Mouse (Mus musculus): ENCODE data around the gene Mrpl14. TPM values are rescaled to one million over a fixed set of nuclear protein-coding genes. Genes with fewer than 3 reads are reported as not detected.
A peak's percentile ranks its signal among the peaks of the same experiment; 100 is the strongest.

Mrpl14 gene
- polyA plus RNA-seq, 1 experiment from 2014 or later: 129 TPM

DNA sequence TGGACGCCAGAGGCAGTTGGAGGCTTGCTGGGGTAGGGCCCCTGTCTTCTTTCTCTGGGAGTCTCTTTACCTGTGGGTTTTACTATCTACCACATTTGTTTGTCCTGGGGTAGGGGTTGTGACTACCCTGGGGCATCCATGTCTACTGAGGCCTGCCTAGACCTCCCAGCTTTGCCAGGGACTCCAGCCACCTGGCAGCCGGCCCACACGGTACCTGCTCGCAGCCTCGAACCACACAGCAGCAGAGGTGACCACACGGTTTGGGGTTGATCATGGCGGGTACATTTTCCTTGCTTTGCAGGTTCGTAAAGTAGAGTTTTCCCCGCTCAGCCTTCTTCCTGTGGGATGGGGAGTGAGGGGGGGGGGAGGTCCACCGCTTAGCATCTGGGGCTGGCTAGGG lies 18.6 kb upstream of the Mrpl14 start:
- H3K36me3 ChIP-seq: peaks cover 67% of the 10 kb centered on the region
- no peak overlapping the region for H3K27ac ChIP-seq (ENCODE audit: poor library complexity, severe bottlenecking)
- H3K4me2 ChIP-seq: no peak overlapping the region
- H3K4me1 ChIP-seq (replicated peaks): no peaks in the 10 kb centered on the region
- H3K4me3 ChIP-seq: no peak overlapping the region
- no peak for ATAC-seq (ENCODE audit: insufficient number of reproducible peaks, low FRiP score)
- H3K27me3 ChIP-seq (replicated peaks): no peaks in the 10 kb centered on the region
- WGBS: 90% methylated on average over 10 of the region's 10 CpGs
- H3K9me3 ChIP-seq (replicated peaks): no peaks in the 10 kb centered on the region
- no peak overlapping the region for H3K9ac ChIP-seq

DNA sequence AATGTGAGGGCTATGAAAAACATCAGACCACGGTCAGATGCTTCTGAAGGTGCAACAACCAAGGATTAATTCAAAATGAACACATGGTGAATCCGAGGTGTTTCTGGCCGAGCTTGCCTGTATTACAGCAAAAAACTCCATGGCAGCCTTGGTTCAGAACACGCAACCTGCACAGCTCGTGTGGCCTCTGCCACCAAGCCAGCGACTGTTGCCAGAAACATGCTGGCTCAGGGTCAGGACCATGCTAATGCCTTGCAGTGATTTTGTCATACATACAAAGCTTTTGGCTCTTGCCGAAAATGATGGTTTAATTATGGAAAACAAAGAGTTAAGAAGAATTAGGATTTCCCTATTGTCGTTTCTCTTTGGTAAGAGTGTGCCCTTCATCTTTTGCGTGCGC lies 18.1 kb upstream of the Mrpl14 start:
- ATAC-seq (ENCODE audit: insufficient number of reproducible peaks, low FRiP score): no peak
- 89% methylated on average over 10 of the region's 10 CpGs for WGBS
- H3K27ac ChIP-seq (ENCODE audit: poor library complexity, severe bottlenecking): no peak overlapping the region
- H3K4me3 ChIP-seq: no peak overlapping the region
- no peaks in the 10 kb centered on the region for H3K9me3 ChIP-seq (replicated peaks)
- peaks cover 67% of the 10 kb centered on the region for H3K36me3 ChIP-seq
- no peak overlapping the region for H3K4me2 ChIP-seq
- no peaks in the 10 kb centered on the region for H3K27me3 ChIP-seq (replicated peaks)
- no peaks in the 10 kb centered on the region for H3K4me1 ChIP-seq (replicated peaks)
- H3K9ac ChIP-seq: no peak overlapping the region

DNA sequence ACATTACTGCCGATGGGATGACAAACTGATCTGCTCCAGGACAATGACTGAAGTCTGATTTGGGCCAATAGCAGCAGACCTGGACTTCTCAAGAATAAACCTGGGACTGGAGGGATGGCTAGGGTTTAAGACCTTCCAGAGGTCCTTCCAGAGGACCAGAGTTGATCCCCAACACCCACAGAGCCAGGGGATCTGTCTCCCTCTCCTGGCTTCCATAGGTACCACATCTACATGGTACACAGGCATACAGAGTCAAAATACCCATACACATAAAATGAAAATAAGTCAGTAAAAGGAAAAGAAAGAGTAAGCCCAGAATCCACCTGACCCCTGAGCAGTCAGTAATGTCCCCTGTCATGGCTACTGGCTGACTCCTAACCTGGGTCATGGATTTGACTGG lies 14.3 kb upstream of the Mrpl14 start:
- H3K4me1 ChIP-seq (replicated peaks): no peaks in the 10 kb centered on the region
- no peak for ATAC-seq (ENCODE audit: insufficient number of reproducible peaks, low FRiP score)
- no peaks in the 10 kb centered on the region for H3K27me3 ChIP-seq (replicated peaks)
- no peak overlapping the region for H3K9ac ChIP-seq
- H3K27ac ChIP-seq (ENCODE audit: poor library complexity, severe bottlenecking): no peak overlapping the region
- H3K36me3 ChIP-seq: peaks cover 78% of the 10 kb centered on the region
- H3K4me3 ChIP-seq: no peak overlapping the region
- WGBS: 89% methylated on average over 1 of the region's 1 CpGs
- H3K4me2 ChIP-seq: no peak overlapping the region
- H3K9me3 ChIP-seq (replicated peaks): no peaks in the 10 kb centered on the region

DNA sequence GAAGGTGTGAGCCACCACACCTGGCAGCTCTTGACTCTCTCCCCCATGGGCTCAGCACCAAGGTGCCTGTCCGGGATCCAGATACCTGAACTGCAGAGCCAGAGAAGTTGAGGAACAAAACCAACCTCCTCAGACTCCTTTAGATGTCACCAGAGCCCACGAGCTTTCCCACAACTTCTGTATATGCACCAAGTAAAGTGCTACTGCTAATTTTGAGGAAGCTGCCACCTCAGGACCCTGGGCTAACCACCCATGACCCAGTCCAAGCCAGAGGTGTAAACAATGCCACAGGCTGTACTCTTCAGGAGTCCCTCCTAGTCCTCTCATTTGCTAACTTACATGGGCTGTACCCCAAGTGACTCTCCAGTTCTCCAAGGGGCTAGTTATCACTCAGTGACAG lies 13.5 kb upstream of the Mrpl14 start:
- Histone ChIP-seq H3K4me1 (replicated peaks) (no peaks in the 10 kb centered on the region), H3K9ac (no peak overlapping the region), H3K27me3 (replicated peaks) (no peaks in the 10 kb centered on the region), H3K36me3 (peaks cover 75% of the 10 kb centered on the region), H3K4me2 (no peak overlapping the region), H3K9me3 (replicated peaks) (no peaks in the 10 kb centered on the region), H3K27ac (ENCODE audit: poor library complexity, severe bottlenecking) (no peak overlapping the region), H3K4me3 (no peak overlapping the region)
- ATAC-seq (ENCODE audit: insufficient number of reproducible peaks, low FRiP score): no peak
- 88% methylated on average over 2 of the region's 2 CpGs for WGBS

DNA sequence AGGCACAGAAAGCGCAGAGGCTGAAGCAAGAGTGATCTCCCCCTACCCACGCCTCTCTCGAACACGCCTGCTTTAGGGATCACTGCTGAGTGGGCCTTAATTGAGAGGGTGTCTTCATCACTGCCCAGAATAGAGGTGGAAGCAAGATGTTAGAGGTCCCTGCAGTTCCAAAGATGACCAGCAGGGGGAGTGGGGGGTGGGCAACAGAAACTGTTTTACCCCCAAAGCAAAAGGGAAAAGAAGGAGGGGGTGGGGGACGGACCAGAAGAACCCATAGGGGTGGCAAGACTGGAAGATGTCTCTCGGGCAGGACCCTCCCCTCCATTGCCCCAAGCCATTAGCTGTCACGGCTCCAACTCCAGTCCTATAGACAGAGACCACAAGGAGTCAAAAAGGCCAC lies 8.0 kb upstream of the Mrpl14 start:
- Histone ChIP-seq H3K27me3 (replicated peaks) (no peaks in the 10 kb centered on the region), H3K9ac (no peak overlapping the region), H3K4me3 (no peak overlapping the region), H3K4me1 (replicated peaks) (peaks cover 7% of the 10 kb centered on the region), H3K27ac (ENCODE audit: poor library complexity, severe bottlenecking) (no peak overlapping the region), H3K4me2 (no peak overlapping the region), H3K9me3 (replicated peaks) (no peaks in the 10 kb centered on the region), H3K36me3 (peaks cover 45% of the 10 kb centered on the region)
- no peak for ATAC-seq (ENCODE audit: insufficient number of reproducible peaks, low FRiP score)
- 33% methylated on average over 7 of the region's 7 CpGs for WGBS

DNA sequence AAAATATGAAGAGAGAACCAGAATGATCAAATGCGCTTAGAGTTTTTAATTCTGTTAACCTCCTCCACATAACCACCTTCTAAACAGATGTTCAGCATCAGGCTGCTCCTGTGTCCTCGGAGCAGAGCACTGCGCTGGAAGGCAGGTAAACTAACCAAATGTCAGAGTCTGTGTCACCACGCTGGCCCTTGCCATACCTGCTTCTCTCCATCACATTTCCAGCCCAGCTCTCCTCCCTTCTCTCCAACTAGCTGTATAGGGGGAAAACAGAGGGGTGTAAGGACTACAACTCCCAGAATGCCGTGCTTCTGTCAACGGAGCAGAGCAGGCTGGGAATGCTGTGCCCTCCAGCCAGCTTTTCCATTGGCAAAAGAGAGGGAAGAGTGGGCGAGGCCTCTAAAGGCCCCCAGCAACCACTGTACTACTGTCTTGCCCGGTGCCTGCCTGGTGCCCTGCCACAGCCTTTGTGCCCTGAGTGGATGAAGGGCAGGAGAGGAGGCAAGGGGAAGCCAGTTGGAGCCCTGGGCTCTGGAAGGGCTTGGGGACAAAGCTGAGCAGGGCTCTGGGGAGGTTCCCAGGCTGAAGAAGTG lies 5.6 kb upstream of the Mrpl14 start:
- Histone ChIP-seq H3K4me2 (peak overlapping the region; percentile 59), H3K9ac (peak overlapping the region; percentile 68), H3K9me3 (replicated peaks) (no peaks in the 10 kb centered on the region), H3K27me3 (replicated peaks) (no peaks in the 10 kb centered on the region), H3K36me3 (peaks cover 24% of the 10 kb centered on the region), H3K4me3 (peak overlapping the region; percentile 21), H3K27ac (ENCODE audit: poor library complexity, severe bottlenecking) (peak overlapping the region; percentile 71), H3K4me1 (replicated peaks) (peaks cover 16% of the 10 kb centered on the region)
- peak; percentile 70 for ATAC-seq (ENCODE audit: insufficient number of reproducible peaks, low FRiP score)
- WGBS: 46% methylated on average over 8 of the region's 8 CpGs

DNA sequence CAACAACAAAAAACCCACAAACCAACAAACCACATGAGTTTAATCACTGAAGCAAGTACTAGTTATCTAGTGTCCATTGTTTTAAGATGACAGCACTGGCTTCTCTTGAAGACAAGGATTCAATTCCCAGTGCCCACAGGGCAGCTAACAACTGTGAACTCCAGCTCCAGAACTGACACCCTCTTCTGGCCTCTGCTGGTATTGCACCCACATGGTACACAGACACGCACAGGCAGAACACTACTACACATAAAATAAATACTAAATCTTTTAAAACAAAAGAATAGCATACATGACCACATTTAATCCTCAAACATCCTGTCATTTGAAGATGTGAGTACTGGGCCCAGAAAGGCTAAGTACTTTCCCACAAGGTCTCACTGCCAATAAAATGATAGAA lies 4.5 kb upstream of the Mrpl14 start:
- peaks cover 16% of the 10 kb centered on the region for H3K4me1 ChIP-seq (replicated peaks)
- no peak overlapping the region for H3K4me2 ChIP-seq
- no peak for ATAC-seq (ENCODE audit: insufficient number of reproducible peaks, low FRiP score)
- peaks cover 14% of the 10 kb centered on the region for H3K36me3 ChIP-seq
- H3K27me3 ChIP-seq (replicated peaks): no peaks in the 10 kb centered on the region
- no peak overlapping the region for H3K9ac ChIP-seq
- no peaks in the 10 kb centered on the region for H3K9me3 ChIP-seq (replicated peaks)
- 92% methylated on average over 1 of the region's 1 CpGs for WGBS
- no peak overlapping the region for H3K27ac ChIP-seq (ENCODE audit: poor library complexity, severe bottlenecking)
- no peak overlapping the region for H3K4me3 ChIP-seq

DNA sequence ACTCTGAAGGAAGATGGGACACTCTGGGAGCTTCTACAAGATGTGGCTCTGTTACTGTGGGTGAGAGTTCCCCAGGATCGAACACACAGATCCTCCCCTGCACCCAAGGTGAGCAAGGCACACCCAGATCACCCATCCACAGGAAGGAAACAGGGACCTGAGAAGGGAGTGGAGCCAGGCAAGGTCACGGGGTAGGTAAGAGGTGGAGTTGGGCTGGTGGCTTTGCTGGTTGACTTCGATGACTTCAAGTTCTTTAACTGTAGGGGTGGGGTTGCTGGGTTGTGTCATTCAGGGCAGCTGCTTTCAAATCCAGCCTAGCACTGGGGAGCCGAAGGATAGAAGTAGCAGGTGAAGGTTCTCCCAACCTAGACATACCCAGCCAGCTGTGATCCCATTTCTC lies 3.3 kb upstream of the Mrpl14 start:
- Histone ChIP-seq H3K36me3 (peaks cover 4% of the 10 kb centered on the region; the same call in 1 of the 2 replicates), H3K27me3 (replicated peaks) (no peaks in the 10 kb centered on the region), H3K4me3 (no peak overlapping the region), H3K9ac (no peak overlapping the region), H3K4me2 (no peak overlapping the region), H3K27ac (ENCODE audit: poor library complexity, severe bottlenecking) (no peak overlapping the region), H3K9me3 (replicated peaks) (no peaks in the 10 kb centered on the region), H3K4me1 (replicated peaks) (peaks cover 28% of the 10 kb centered on the region)
- no peak for ATAC-seq (ENCODE audit: insufficient number of reproducible peaks, low FRiP score)
- WGBS: 85% methylated on average over 4 of the region's 4 CpGs

DNA sequence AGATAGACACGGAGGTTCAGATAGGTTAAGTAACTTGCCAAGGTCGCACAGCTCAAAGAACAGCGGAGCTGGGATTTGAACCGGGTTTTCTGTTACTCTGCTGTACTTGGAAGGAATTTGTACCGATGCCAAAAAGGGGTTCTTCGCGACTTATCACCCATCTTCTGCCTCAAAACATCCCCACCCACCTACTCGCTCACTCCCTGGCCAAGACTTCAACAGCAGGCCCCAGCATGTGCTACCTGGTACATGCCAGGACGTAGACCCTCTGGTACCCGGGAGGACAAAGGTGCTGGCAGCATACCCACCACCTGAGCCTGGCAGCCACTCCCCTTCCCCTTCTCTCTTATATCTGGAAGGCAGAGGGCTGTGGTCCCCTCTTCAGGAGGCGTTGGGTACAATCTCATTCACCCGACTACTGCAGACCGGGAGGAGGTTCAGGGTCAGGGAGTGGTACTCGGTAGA lies 1.4 kb upstream of the Mrpl14 start:
- no peak for ATAC-seq (ENCODE audit: insufficient number of reproducible peaks, low FRiP score)
- Histone ChIP-seq H3K4me1 (replicated peaks) (peaks cover 35% of the 10 kb centered on the region), H3K27me3 (replicated peaks) (no peaks in the 10 kb centered on the region), H3K36me3 (no peaks in the 10 kb centered on the region), H3K9ac (peak overlapping the region; percentile 96), H3K4me3 (peak overlapping the region; percentile 90), H3K4me2 (peak overlapping the region; percentile 93), H3K27ac (ENCODE audit: poor library complexity, severe bottlenecking) (0 out of 2 replicates have a peak overlapping the region, but pooled peaks have one; percentile 49), H3K9me3 (replicated peaks) (no peaks in the 10 kb centered on the region)
- WGBS: 26% methylated on average over 14 of the region's 14 CpGs

DNA sequence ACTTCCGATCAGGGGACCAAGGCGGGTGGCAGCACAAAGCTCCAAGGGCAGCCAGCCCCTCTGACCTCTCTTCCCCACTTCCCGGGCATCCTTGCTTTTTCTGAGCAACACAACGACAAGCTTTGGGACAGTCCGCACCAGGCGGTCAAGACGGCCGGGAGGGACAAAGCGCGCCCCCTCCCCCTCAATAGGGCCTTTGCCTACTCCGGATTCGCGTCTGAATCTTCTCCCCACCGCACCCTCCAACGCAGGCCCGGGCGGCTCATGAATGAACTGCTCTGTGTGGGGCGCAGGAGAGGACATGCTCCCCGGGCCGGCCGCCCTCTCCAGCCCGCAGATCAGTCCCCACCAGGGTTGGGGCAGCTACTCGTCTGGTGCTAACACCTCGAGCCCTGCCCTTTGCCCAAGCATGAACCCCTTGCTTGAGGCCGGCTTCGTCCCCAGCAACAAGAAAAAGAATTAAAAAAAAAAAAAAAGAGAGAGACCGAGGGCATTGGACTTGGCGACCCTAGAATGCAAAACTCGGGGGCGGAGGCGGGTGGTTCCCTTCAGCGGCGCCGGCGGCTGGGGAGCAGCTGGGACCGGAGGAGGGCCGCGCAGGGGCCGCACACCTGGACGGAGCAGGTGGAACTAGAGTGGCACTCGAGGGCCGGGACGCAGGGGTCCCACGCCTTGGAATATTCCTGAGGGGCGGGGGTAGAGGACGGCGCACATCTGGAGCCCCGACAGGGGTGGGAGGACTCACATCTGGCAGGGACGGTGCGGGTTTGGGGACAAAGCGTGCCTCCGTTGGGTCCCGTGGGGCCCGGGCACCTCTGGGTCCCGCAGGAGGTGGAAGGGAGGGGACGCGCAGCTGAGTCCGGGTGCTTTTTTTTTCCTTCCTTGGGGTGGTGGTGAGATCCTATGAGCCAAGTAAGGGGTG lies 690 bp upstream of the Mrpl14 start:
- Histone ChIP-seq H3K4me3 (peak overlapping the region; percentile 90), H3K9me3 (replicated peaks) (no peaks in the 10 kb centered on the region), H3K9ac (peak overlapping the region; percentile 96), H3K27ac (ENCODE audit: poor library complexity, severe bottlenecking) (peak overlapping the region; percentile 49; the same call in 1 of the 2 replicates), H3K27me3 (replicated peaks) (no peaks in the 10 kb centered on the region), H3K4me2 (peak overlapping the region; percentile 93), H3K36me3 (no peaks in the 10 kb centered on the region), H3K4me1 (replicated peaks) (peaks cover 35% of the 10 kb centered on the region)
- WGBS: under 1% methylated on average over 58 of the region's 58 CpGs
- ATAC-seq (ENCODE audit: insufficient number of reproducible peaks, low FRiP score): peak; percentile 68

DNA sequence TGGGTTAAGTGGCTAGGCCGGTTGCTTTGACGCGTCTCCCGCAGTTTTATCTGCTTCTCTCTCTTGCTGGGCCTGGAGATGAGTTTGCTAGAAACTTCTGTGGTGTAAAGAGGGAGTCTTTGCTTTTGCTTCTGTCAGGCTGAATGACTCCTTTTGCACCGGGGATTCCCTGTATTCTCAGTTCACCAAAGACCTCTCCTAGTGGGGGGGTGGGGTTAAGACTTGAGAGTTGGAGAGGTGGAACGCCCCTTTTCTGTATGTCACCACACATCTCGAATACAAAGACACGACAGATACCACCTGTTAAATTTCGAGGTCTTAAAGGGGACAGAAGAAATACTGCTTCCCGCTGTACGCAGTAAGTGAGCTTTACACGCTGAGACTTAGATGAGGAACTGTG lies 594 bp downstream of the Mrpl14 start, which contains the start of gene Tmem63b:
Gene Tmem63b, minus strand, starts transcription at position 190 of the 400 bp plus-strand sequence.
- H3K36me3 ChIP-seq: no peaks in the 10 kb centered on the region
- H3K9ac ChIP-seq: peak within 1 kb of the TSS; percentile 96
- peak within 1 kb of the TSS; percentile 93 for H3K4me2 ChIP-seq
- H3K27ac ChIP-seq (ENCODE audit: poor library complexity, severe bottlenecking): peak within 1 kb of the TSS; percentile 77
- WGBS: 9% methylated on average over 12 of the region's 12 CpGs
- no peaks in the 10 kb centered on the region for H3K27me3 ChIP-seq (replicated peaks)
- no peaks in the 10 kb centered on the region for H3K9me3 ChIP-seq (replicated peaks)
- H3K4me3 ChIP-seq: peak within 1 kb of the TSS; percentile 90
- peak; percentile 13; the same call in 1 of the 2 replicates for ATAC-seq (ENCODE audit: insufficient number of reproducible peaks, low FRiP score)
- H3K4me1 ChIP-seq (replicated peaks): peaks cover 29% of the 10 kb centered on the region
